Mouse (Mus musculus): ENCODE data around the gene Foxp2.

DNA sequence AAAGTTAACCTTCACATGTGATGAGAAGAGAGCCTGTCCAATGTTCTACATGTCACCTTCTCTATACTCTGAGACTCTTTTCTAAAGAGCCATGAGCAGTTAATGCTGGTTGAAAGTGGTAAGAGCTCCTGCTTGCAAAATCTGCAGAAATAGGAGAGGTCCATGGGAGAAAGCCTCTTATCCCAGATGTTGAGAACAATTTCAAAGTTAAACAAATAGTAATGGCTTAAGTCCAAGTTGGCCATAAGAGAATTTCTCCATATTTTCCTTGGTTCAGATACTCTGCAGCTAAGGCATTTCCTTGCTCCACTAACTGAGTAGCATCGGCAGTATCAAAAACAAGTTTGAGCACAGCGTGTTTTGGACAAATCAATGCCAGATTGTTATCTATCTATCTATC lies 13.9 kb downstream of the Foxp2 start:
- no peak for TF ChIP-seq CTCF (IDR thresholded peaks at IDR 0.05; ENCODE audit: borderline replicate concordance, insufficient read depth, low read length)
- TF ChIP-seq POLR2A (IDR thresholded peaks at IDR 0.05; ENCODE audit: low read depth, low read length) = no peak

Data from embryonic fibroblast, embryonic 13.5 days (primary cell).